Mouse (Mus musculus) megakaryocyte, embryonic 14.5 days (primary cell): ENCODE measurements at regions not wholly inside any gene's neighbourhood (a gene's known extent, or its start where the extent isn't known, plus 50 kb on each side); places are given as distances from the start of the nearest gene placed in this dataset.

ENCODE experiments used
- FLI1 ChIP-seq: IDR thresholded peaks from 2 replicates; pipeline ENCODE4 v1.6.1; 2012; ENCODE audit warnings: low read length, inconsistent platforms, mixed read lengths
- GATA1 ChIP-seq: IDR thresholded peaks from 3 replicates; pipeline ENCODE4 v1.6.1; 2012; ENCODE audit warnings: mixed read lengths, low read length, inconsistent platforms, borderline replicate concordance

DNA sequence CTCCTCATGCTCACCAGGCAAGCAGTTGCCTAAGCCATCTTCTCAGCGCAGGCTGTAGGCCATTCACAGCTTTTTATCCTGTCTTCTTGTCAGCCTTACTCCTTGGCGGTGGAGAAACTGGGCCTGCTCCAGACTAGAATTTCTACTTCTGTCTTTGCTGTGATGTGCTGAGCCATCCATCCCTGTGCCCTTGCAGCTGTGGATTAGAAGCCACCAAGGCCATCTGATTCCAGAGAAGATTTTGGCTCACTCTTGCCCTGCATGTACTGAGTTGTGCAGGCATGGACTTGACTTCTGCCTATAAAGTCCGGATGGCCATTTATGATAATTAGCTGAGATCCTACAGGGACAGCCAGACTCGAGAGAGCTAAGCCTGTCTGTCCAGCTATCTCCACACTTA is 133.4 kb upstream of the Gli2 start:
- no peak for TF ChIP-seq GATA1
- TF ChIP-seq FLI1 = no peak
